Mouse (Mus musculus): Measurements from ENCODE around the gene Slamf8. TPM values are rescaled to one million over a fixed set of nuclear protein-coding genes. Genes with fewer than 3 reads are reported as not detected.

Slamf8 gene
- polyA plus RNA-seq, 1 experiment from 2014 or later: not detected

DNA sequence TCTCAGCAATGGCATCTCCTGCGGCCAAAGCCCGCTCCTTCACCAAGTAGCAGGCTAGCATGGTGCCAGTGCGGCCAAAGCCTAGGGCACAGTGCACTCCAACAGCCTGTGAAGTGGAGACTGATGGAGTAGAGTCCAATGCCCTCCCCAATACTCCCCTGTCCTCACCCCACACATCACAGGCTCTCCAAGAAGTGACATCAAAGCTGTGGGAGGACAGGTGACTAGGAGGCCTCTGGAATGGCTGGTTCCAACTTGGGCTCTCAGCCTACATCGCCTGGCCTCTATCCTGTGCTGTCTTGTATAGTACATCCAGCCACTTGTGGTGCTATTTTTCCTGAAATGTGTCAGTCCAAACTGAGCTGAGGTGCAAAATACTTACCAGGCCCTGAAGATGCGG, 41.4 kb upstream of the Slamf8 start:
- Histone ChIP-seq H3K27ac (ENCODE audit: low read depth) (no peak overlapping the region), H3K9ac (no peak overlapping the region), H3K9me3 (ENCODE audit: low read depth, low read length) (no peaks in the 10 kb centered on the region), H3K36me3 (ENCODE audit: insufficient read depth) (no peaks in the 10 kb centered on the region), H3K4me1 (ENCODE audit: insufficient read depth) (no peaks in the 10 kb centered on the region), H3K4me2 (peak overlapping the region; percentile 81; the same call in 1 of the 2 replicates), H3K27me3 (ENCODE audit: insufficient read depth, low read length) (no peaks in the 10 kb centered on the region), H3K4me3 (ENCODE audit: low read depth, low read length) (no peak overlapping the region)
- DNase-seq (no peak), ATAC-seq (ENCODE audit: insufficient read depth) (no peak)
- no peak for TF ChIP-seq CTCF (IDR thresholded peaks at IDR 0.05; ENCODE audit: low read depth)
- WGBS: 83% methylated on average over 5 of the region's 5 CpGs

- no peaks in the 10 kb centered on the region for H3K27me3 ChIP-seq (ENCODE audit: insufficient read depth, low read length)
- 60% methylated on average over 7 of the region's 7 CpGs for WGBS
- DNase-seq: no peak
- no peak overlapping the region for H3K27ac ChIP-seq (ENCODE audit: low read depth)
- no peak overlapping the region for H3K4me2 ChIP-seq
- H3K9me3 ChIP-seq (ENCODE audit: low read depth, low read length): no peaks in the 10 kb centered on the region
- H3K9ac ChIP-seq: no peak overlapping the region
- H3K4me3 ChIP-seq (ENCODE audit: low read depth, low read length): no peak overlapping the region
- TF ChIP-seq CTCF (IDR thresholded peaks at IDR 0.05; ENCODE audit: low read depth): no peak
- no peak for ATAC-seq (ENCODE audit: insufficient read depth)
- H3K36me3 ChIP-seq (ENCODE audit: insufficient read depth): no peaks in the 10 kb centered on the region
- no peaks in the 10 kb centered on the region for H3K4me1 ChIP-seq (ENCODE audit: insufficient read depth)
Measured at GRCm38 (mm10) chr1:172629831-172630230, 39.5 kb upstream of the Slamf8 start.

DNA sequence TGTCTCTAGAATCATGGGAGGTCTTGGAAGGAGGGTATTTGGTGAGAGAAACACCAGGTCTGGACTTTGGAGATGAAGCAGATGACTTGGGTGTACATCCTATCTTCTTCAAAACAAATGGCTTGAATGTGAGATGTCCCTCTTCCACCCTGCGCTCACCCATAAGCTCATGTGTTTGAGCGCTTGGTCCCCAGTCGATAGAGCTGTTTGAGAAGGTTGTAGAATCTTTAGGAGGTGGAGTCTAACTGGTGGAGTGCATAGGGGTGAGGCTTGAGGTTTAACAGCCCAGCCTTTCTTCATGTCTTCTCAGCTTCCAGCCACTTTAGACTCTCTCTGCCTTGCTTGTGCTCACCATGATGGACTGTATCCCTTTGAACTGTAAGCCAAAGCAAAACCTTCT, 35.9 kb upstream of the Slamf8 start:
- no peak overlapping the region for H3K27ac ChIP-seq (ENCODE audit: low read depth)
- no peak overlapping the region for H3K4me3 ChIP-seq (ENCODE audit: low read depth, low read length)
- DNase-seq: no peak
- no peak for TF ChIP-seq CTCF (IDR thresholded peaks at IDR 0.05; ENCODE audit: low read depth)
- no peaks in the 10 kb centered on the region for H3K9me3 ChIP-seq (ENCODE audit: low read depth, low read length)
- no peaks in the 10 kb centered on the region for H3K27me3 ChIP-seq (ENCODE audit: insufficient read depth, low read length)
- H3K36me3 ChIP-seq (ENCODE audit: insufficient read depth): no peaks in the 10 kb centered on the region
- H3K4me2 ChIP-seq: no peak overlapping the region
- no peak overlapping the region for H3K9ac ChIP-seq
- H3K4me1 ChIP-seq (ENCODE audit: insufficient read depth): no peaks in the 10 kb centered on the region
- 97% methylated on average over 3 of the region's 3 CpGs for WGBS
- no peak for ATAC-seq (ENCODE audit: insufficient read depth)

GRCm38 (mm10) chr1:172624081-172624480, 33.7 kb upstream of the Slamf8 start:
- WGBS: 64% methylated on average over 3 of the region's 3 CpGs

DNA sequence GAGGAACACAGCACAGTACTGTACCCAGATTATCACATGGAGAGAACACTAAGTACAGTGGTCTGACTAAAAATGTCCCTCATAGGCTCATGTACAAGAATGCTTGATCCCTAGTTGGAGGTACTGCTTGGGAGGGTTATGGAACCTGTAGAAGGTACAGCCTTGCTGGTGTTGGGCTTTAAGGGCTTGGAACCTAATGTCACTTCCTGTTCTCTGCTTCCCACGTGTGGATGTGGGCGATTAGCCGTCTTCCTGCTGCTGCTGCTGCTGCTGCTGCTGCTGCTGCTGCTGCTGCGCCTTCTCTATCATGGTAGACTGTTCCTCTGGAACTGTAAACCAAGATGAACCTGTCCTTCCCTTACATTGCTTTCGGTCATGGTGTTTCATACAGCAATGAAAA, 33.2 kb upstream of the Slamf8 start:
- no peak for ATAC-seq (ENCODE audit: insufficient read depth)
- TF ChIP-seq CTCF (IDR thresholded peaks at IDR 0.05; ENCODE audit: low read depth): no peak
- no peaks in the 10 kb centered on the region for H3K27me3 ChIP-seq (ENCODE audit: insufficient read depth, low read length)
- no peaks in the 10 kb centered on the region for H3K4me1 ChIP-seq (ENCODE audit: insufficient read depth)
- DNase-seq: no peak
- WGBS: 63% methylated on average over 5 of the region's 5 CpGs
- H3K36me3 ChIP-seq (ENCODE audit: insufficient read depth): no peaks in the 10 kb centered on the region
- H3K9me3 ChIP-seq (ENCODE audit: low read depth, low read length): no peaks in the 10 kb centered on the region
- no peak overlapping the region for H3K4me3 ChIP-seq (ENCODE audit: low read depth, low read length)
- no peak overlapping the region for H3K9ac ChIP-seq
- H3K27ac ChIP-seq (ENCODE audit: low read depth): no peak overlapping the region
- H3K4me2 ChIP-seq: no peak overlapping the region

More at GRCm38 (mm10) chr1:172624081-172624480, 33.7 kb upstream of the Slamf8 start:
- H3K4me1 ChIP-seq (ENCODE audit: insufficient read depth): no peaks in the 10 kb centered on the region
- H3K4me2 ChIP-seq: no peak overlapping the region
- DNase-seq: no peak
- ATAC-seq (ENCODE audit: insufficient read depth): no peak
- TF ChIP-seq CTCF (IDR thresholded peaks at IDR 0.05; ENCODE audit: low read depth): no peak
- H3K9ac ChIP-seq: no peak overlapping the region
- H3K27me3 ChIP-seq (ENCODE audit: insufficient read depth, low read length): no peaks in the 10 kb centered on the region
- H3K36me3 ChIP-seq (ENCODE audit: insufficient read depth): no peaks in the 10 kb centered on the region
- H3K4me3 ChIP-seq (ENCODE audit: low read depth, low read length): no peak overlapping the region
- H3K27ac ChIP-seq (ENCODE audit: low read depth): no peak overlapping the region
- H3K9me3 ChIP-seq (ENCODE audit: low read depth, low read length): no peaks in the 10 kb centered on the region

DNA sequence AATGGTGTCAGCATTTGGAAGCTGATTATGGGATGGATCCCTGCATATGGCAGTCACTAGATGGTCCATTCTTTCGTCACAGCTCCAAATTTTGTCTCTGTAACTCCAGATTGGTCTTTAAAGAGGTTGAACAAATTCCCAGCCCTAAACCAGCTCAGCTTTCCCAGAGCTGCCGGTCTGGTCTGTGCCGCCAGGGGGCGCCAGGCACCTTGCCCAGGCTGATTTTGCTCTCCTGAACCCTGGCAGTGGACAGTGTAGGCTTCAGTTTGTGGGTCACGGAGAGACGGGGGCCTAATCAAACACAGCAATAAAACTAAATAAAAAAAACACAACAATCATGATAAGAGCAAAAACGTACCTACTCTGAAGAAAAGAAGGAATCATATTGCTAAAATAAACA, 28.9 kb upstream of the Slamf8 start:
- WGBS: 15% methylated on average over 7 of the region's 7 CpGs
- H3K36me3 ChIP-seq (ENCODE audit: insufficient read depth): no peaks in the 10 kb centered on the region
- ATAC-seq (ENCODE audit: insufficient read depth): 0 out of 2 replicates have a peak, but pooled peaks have one; percentile 36

DNA sequence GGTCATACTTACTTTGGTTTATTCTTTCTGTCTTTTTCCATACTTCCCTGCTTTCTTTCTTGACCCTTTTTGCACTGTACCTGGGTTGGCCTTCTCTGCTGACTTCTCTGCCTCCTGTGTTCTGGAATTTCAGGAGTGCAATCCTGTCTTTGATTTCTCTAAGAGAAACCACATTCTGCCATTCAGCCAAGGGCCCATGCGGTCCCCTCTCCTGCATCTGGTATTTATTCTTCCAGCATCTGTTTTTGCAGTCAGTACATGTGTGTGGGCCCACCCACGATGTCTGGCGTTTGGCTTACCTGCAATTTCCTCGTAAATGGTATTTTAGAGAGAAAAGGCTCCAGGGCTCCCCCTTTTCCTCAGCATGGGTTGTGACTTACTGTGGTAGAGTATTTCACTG, 27.8 kb upstream of the Slamf8 start:
- Histone ChIP-seq H3K9me3 (ENCODE audit: low read depth, low read length) (no peaks in the 10 kb centered on the region), H3K27ac (ENCODE audit: low read depth) (no peak overlapping the region), H3K4me2 (no peak overlapping the region), H3K27me3 (ENCODE audit: insufficient read depth, low read length) (0 out of 2 replicates have a peak, but pooled peaks cover 5% of the 10 kb centered on the region), H3K36me3 (ENCODE audit: insufficient read depth) (no peaks in the 10 kb centered on the region), H3K4me3 (ENCODE audit: low read depth, low read length) (no peak overlapping the region), H3K4me1 (ENCODE audit: insufficient read depth) (peaks cover 6% of the 10 kb centered on the region; the same call in 1 of the 2 replicates), H3K9ac (no peak overlapping the region)
- ATAC-seq (ENCODE audit: insufficient read depth): no peak
- WGBS: 73% methylated on average over 4 of the region's 4 CpGs
- DNase-seq: no peak
- no peak for TF ChIP-seq CTCF (IDR thresholded peaks at IDR 0.05; ENCODE audit: low read depth)

More for the DNA sequence above, 28.9 kb upstream of the Slamf8 start:
- Histone ChIP-seq H3K27ac (ENCODE audit: low read depth) (no peak overlapping the region), H3K9me3 (ENCODE audit: low read depth, low read length) (no peaks in the 10 kb centered on the region), H3K9ac (no peak overlapping the region), H3K4me1 (ENCODE audit: insufficient read depth) (peaks cover 6% of the 10 kb centered on the region; the same call in 1 of the 2 replicates), H3K4me2 (no peak overlapping the region), H3K4me3 (ENCODE audit: low read depth, low read length) (no peak overlapping the region), H3K27me3 (ENCODE audit: insufficient read depth, low read length) (0 out of 2 replicates have a peak, but pooled peaks cover 5% of the 10 kb centered on the region)
- TF ChIP-seq CTCF (IDR thresholded peaks at IDR 0.05; ENCODE audit: low read depth): peak; percentile 85
- DNase-seq: peak; percentile 69

All from lung, embryonic 14.5 days (tissue).